Mouse (Mus musculus) stomach, postnatal 0 days (tissue): Measurements from ENCODE around the gene Sept10.

Source experiments
- CTCF ChIP-seq: IDR thresholded peaks from 2 replicates; pipeline ENCODE4 v1.5.1; 2016; ENCODE audit warnings: antibody characterized with exemption, low read depth, mild to moderate bottlenecking, moderate library complexity
- EP300 ChIP-seq: optimal IDR thresholded peaks from 2 replicates; pipeline ENCODE3; 2016; ENCODE audit warnings: antibody characterized with exemption

DNA sequence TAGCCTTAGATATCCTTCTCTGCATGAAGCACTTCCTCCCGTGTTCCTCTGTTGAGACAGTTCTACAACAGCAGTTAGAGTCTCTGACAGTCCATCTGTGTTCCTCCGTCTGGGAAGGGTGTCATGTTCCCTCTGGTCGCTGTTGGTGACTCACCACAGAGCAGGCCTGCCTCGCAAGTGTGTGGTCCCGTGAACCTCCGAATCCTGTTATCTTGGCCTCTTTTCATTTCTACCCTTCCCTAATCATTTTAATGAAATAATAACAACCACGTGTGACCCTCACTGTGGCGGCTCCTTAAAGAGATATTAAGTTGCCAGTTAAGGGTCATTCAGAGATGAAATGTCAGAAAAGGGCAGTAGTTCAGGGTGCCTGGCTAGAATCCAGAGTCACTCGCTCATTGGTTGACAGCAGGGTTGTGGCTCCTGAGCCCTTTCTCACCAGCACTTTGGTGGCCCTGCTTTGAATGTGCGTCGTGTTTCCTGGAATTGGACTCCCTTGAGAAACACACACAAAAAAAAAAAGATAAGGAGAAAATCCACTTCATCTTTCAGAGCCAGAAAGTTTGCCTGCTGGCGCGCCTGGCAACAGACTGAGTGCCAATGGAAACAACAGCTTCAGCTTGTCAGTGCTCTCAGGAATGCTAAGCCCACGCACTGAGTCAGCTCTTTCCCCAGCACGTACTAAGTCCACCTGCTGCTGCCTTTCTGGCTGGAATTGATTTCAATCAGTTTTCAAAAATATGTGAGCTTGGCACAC lies 106.9 kb downstream of the Sept10 start:
- TF ChIP-seq CTCF (no peak), EP300 (no peak)
